Mouse (Mus musculus): ENCODE data around the gene Prtn3.

GRCm38 (mm10) chr10:79896814-79897213 is 22.5 kb downstream of the Prtn3 start:
- TF ChIP-seq CHD2 (IDR thresholded peaks at IDR 0.05; ENCODE audit: low read depth, low read length) (no peak), MAFK (IDR thresholded peaks at IDR 0.05; ENCODE audit: insufficient read depth, low read depth, low read length) (no peak), ZNF384 (IDR thresholded peaks at IDR 0.05; ENCODE audit: low read depth, low read length) (no peak), HCFC1 (IDR thresholded peaks at IDR 0.05; ENCODE audit: borderline replicate concordance, insufficient read depth, low read length) (no peak)

Measured in ES-E14 (cell line).